Mouse (Mus musculus): ENCODE results near the gene Tfeb. TPM values are rescaled to one million over a fixed set of nuclear protein-coding genes. Genes with fewer than 3 reads are reported as not detected.
A peak's percentile ranks its signal among the peaks of the same experiment; 100 is the strongest.

The Tfeb gene
- polyA plus RNA-seq, 1 experiment from 2014 or later = 22.4 TPM

- no peak for ATAC-seq
- Histone ChIP-seq H3K4me3 (replicated peaks) (no peak overlapping the region), H3K9ac (no peak overlapping the region), H3K4me1 (replicated peaks) (peaks cover 22% of the 10 kb centered on the region), H3K27me3 (replicated peaks) (no peaks in the 10 kb centered on the region), H3K36me3 (no peaks in the 10 kb centered on the region), H3K27ac (0 out of 2 replicates have a peak overlapping the region, but pooled peaks have one; percentile 5), H3K9me3 (no peaks in the 10 kb centered on the region), H3K4me2 (replicated peaks) (no peak overlapping the region)
- WGBS = 17% methylated on average over 8 of the region's 8 CpGs
These were observed 66.0 kb downstream of the Tfeb start for GRCm38 (mm10) chr17:47802806-47803205.

- Histone ChIP-seq H3K4me2 (replicated peaks) (no peak overlapping the region), H3K4me3 (replicated peaks) (no peak overlapping the region), H3K27me3 (replicated peaks) (no peaks in the 10 kb centered on the region), H3K36me3 (no peaks in the 10 kb centered on the region), H3K9me3 (no peaks in the 10 kb centered on the region), H3K9ac (no peak overlapping the region), H3K4me1 (replicated peaks) (peaks cover 22% of the 10 kb centered on the region), H3K27ac (no peak overlapping the region)
- ATAC-seq = no peak
- 86% methylated on average over 4 of the region's 4 CpGs for WGBS
These were observed 66.8 kb downstream of the Tfeb start for GRCm38 (mm10) chr17:47803662-47804061.

GRCm38 (mm10) chr17:47805047-47805835 lies 68.4 kb downstream of the Tfeb start:
- H3K27me3 ChIP-seq (replicated peaks) = no peaks in the 10 kb centered on the region
- H3K4me3 ChIP-seq (replicated peaks) = no peak overlapping the region
- WGBS = 48% methylated on average over 13 of the region's 13 CpGs
- no peak overlapping the region for H3K9ac ChIP-seq
- peaks cover 22% of the 10 kb centered on the region for H3K4me1 ChIP-seq (replicated peaks)
- H3K4me2 ChIP-seq (replicated peaks) = no peak overlapping the region
- H3K27ac ChIP-seq = peak overlapping the region; percentile 11; the same call in 1 of the 2 replicates
- ATAC-seq = 0 out of 2 replicates have a peak, but pooled peaks have one; percentile 21
- H3K9me3 ChIP-seq = no peaks in the 10 kb centered on the region
- no peaks in the 10 kb centered on the region for H3K36me3 ChIP-seq

- H3K9me3 ChIP-seq = no peaks in the 10 kb centered on the region
- no peaks in the 10 kb centered on the region for H3K27me3 ChIP-seq (replicated peaks)
- H3K4me1 ChIP-seq (replicated peaks) = peaks cover 22% of the 10 kb centered on the region
- peak; percentile 44 for ATAC-seq
- H3K27ac ChIP-seq = peak overlapping the region; percentile 28
- H3K4me2 ChIP-seq (replicated peaks) = peak overlapping the region; percentile 11; the same call in 1 of the 2 replicates
- no peaks in the 10 kb centered on the region for H3K36me3 ChIP-seq
- 35% methylated on average over 9 of the region's 9 CpGs for WGBS
- no peak overlapping the region for H3K9ac ChIP-seq
- no peak overlapping the region for H3K4me3 ChIP-seq (replicated peaks)
These were observed 69.4 kb downstream of the Tfeb start for GRCm38 (mm10) chr17:47806230-47806629.

GRCm38 (mm10) chr17:47811265-47811800 lies 74.5 kb downstream of the Tfeb start:
- H3K27ac ChIP-seq = no peak overlapping the region
- no peak for ATAC-seq
- no peak overlapping the region for H3K4me2 ChIP-seq (replicated peaks)
- no peak overlapping the region for H3K4me3 ChIP-seq (replicated peaks)
- peaks cover 8% of the 10 kb centered on the region; the same call in 1 of the 2 replicates for H3K36me3 ChIP-seq
- no peak overlapping the region for H3K9ac ChIP-seq
- H3K9me3 ChIP-seq = no peaks in the 10 kb centered on the region
- 53% methylated on average over 15 of the region's 15 CpGs for WGBS
- no peaks in the 10 kb centered on the region for H3K27me3 ChIP-seq (replicated peaks)
- peaks cover 31% of the 10 kb centered on the region for H3K4me1 ChIP-seq (replicated peaks)

- peaks cover 31% of the 10 kb centered on the region for H3K4me1 ChIP-seq (replicated peaks)
- no peak overlapping the region for H3K27ac ChIP-seq
- H3K4me3 ChIP-seq (replicated peaks) = no peak overlapping the region
- H3K4me2 ChIP-seq (replicated peaks) = no peak overlapping the region
- WGBS = 77% methylated on average over 6 of the region's 6 CpGs
- no peaks in the 10 kb centered on the region for H3K27me3 ChIP-seq (replicated peaks)
- peaks cover 10% of the 10 kb centered on the region; the same call in 1 of the 2 replicates for H3K36me3 ChIP-seq
- H3K9ac ChIP-seq = no peak overlapping the region
- no peaks in the 10 kb centered on the region for H3K9me3 ChIP-seq
- ATAC-seq = no peak
These were observed 75.4 kb downstream of the Tfeb start for GRCm38 (mm10) chr17:47812200-47812599.

GRCm38 (mm10) chr17:47813616-47814015 lies 76.8 kb downstream of the Tfeb start:
- Histone ChIP-seq H3K27ac (no peak overlapping the region), H3K36me3 (peaks cover 19% of the 10 kb centered on the region; the same call in 1 of the 2 replicates), H3K9me3 (no peaks in the 10 kb centered on the region), H3K4me3 (replicated peaks) (no peak overlapping the region), H3K4me1 (replicated peaks) (peaks cover 31% of the 10 kb centered on the region), H3K9ac (no peak overlapping the region), H3K27me3 (replicated peaks) (no peaks in the 10 kb centered on the region), H3K4me2 (replicated peaks) (no peak overlapping the region)
- WGBS = 42% methylated on average over 5 of the region's 5 CpGs
- ATAC-seq = peak; percentile 56; the same call in 1 of the 2 replicates

- peaks cover 31% of the 10 kb centered on the region for H3K4me1 ChIP-seq (replicated peaks)
- H3K27ac ChIP-seq = no peak overlapping the region
- H3K4me2 ChIP-seq (replicated peaks) = no peak overlapping the region
- H3K9ac ChIP-seq = no peak overlapping the region
- H3K36me3 ChIP-seq = peaks cover 19% of the 10 kb centered on the region; the same call in 1 of the 2 replicates
- no peaks in the 10 kb centered on the region for H3K9me3 ChIP-seq
- H3K4me3 ChIP-seq (replicated peaks) = no peak overlapping the region
- no peak for ATAC-seq
- WGBS = 42% methylated on average over 6 of the region's 6 CpGs
- no peaks in the 10 kb centered on the region for H3K27me3 ChIP-seq (replicated peaks)
These were observed 77.7 kb downstream of the Tfeb start for GRCm38 (mm10) chr17:47814496-47814895.

GRCm38 (mm10) chr17:47815446-47815845 lies 78.6 kb downstream of the Tfeb start:
- peak; percentile 42; the same call in 1 of the 2 replicates for ATAC-seq
- H3K9ac ChIP-seq = no peak overlapping the region
- H3K4me2 ChIP-seq (replicated peaks) = no peak overlapping the region
- WGBS = 50% methylated on average over 10 of the region's 10 CpGs
- H3K36me3 ChIP-seq = peaks cover 25% of the 10 kb centered on the region
- H3K9me3 ChIP-seq = no peaks in the 10 kb centered on the region
- peak overlapping the region; percentile 13; the same call in 1 of the 2 replicates for H3K27ac ChIP-seq
- no peak overlapping the region for H3K4me3 ChIP-seq (replicated peaks)
- no peaks in the 10 kb centered on the region for H3K27me3 ChIP-seq (replicated peaks)
- peaks cover 33% of the 10 kb centered on the region for H3K4me1 ChIP-seq (replicated peaks)

GRCm38 (mm10) chr17:47818038-47818725 lies 81.4 kb downstream of the Tfeb start:
- no peaks in the 10 kb centered on the region for H3K9me3 ChIP-seq
- peaks cover 37% of the 10 kb centered on the region for H3K4me1 ChIP-seq (replicated peaks)
- H3K4me2 ChIP-seq (replicated peaks) = no peak overlapping the region
- no peak overlapping the region for H3K27ac ChIP-seq
- H3K36me3 ChIP-seq = peaks cover 34% of the 10 kb centered on the region
- no peak for ATAC-seq
- 88% methylated on average over 13 of the region's 13 CpGs for WGBS
- H3K9ac ChIP-seq = no peak overlapping the region
- H3K27me3 ChIP-seq (replicated peaks) = no peaks in the 10 kb centered on the region
- no peak overlapping the region for H3K4me3 ChIP-seq (replicated peaks)

- Histone ChIP-seq H3K4me3 (replicated peaks) (no peak overlapping the region), H3K9ac (no peak overlapping the region), H3K4me2 (replicated peaks) (no peak overlapping the region), H3K4me1 (replicated peaks) (0 out of 2 replicates have a peak, but pooled peaks cover 15% of the 10 kb centered on the region), H3K9me3 (no peaks in the 10 kb centered on the region), H3K27ac (no peak overlapping the region), H3K27me3 (replicated peaks) (no peaks in the 10 kb centered on the region), H3K36me3 (peaks cover 31% of the 10 kb centered on the region)
- WGBS = 58% methylated on average over 8 of the region's 8 CpGs
- ATAC-seq = peak; percentile 60
These were observed 84.5 kb downstream of the Tfeb start for GRCm38 (mm10) chr17:47821339-47821738.

GRCm38 (mm10) chr17:47831161-47831560 lies 94.3 kb downstream of the Tfeb start:
- H3K36me3 ChIP-seq = peaks cover 12% of the 10 kb centered on the region; the same call in 1 of the 2 replicates
- peak overlapping the region; percentile 94 for H3K4me2 ChIP-seq (replicated peaks)
- H3K27ac ChIP-seq = peak overlapping the region; percentile 22; the same call in 1 of the 2 replicates
- peak overlapping the region; percentile 72 for H3K4me3 ChIP-seq (replicated peaks)
- WGBS = 21% methylated on average over 9 of the region's 9 CpGs
- no peaks in the 10 kb centered on the region; the same call in 1 of the 2 replicates for H3K27me3 ChIP-seq (replicated peaks)
- no peak for ATAC-seq
- peaks cover 39% of the 10 kb centered on the region for H3K4me1 ChIP-seq (replicated peaks)
- H3K9ac ChIP-seq = peak overlapping the region; percentile 73; the same call in 1 of the 2 replicates
- no peaks in the 10 kb centered on the region for H3K9me3 ChIP-seq
